20 mouse cellular contexts compared by ENCODE assay signal in the genomic region with DNA sequence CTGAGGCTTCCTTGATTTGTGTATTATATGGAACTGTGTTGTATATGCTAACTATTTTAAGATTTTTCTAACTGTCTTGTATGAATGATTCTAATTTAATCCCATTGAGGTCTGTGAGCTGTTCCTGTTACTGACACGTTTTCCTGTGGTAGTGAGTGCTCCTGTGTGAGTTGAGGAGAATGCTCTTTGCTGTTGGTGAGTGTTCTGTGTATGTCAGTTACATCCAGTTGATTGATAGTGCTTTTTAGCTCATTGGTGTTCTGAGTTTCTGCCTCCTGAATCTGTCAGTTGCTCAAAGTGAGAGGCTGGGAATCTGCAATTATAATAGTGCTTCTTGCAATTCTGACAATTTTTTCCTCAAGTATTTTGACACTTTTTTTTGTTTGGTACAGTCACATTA. TPM values are rescaled to one million over a fixed set of nuclear protein-coding genes. Genes with fewer than 3 reads are reported as not detected.
DNase-seq lines count a peak whose midpoint lies in the region; ATAC-seq and TF ChIP-seq lines count a peak whose summit lies in the region.
"Had no signal": no experiment of that assay in that cellular context is flagged by ENCODE, and none has a peak within 500 bp of the region (broad histone marks: within the 10 kb centered on the region; RNA-seq: fewer than 3 reads in every experiment).

No protein-coding gene starts in this region.

- no peak overlapping the region for H3K4me2 ChIP-seq in forebrain, embryonic 15.5 days (replicated peaks)
- H3K4me2 ChIP-seq in forebrain, embryonic 11.5 days (ENCODE audit: low read depth, low read length, severe bottlenecking), result no peak overlapping the region
- H3K4me2 ChIP-seq in lung, postnatal 0 days (replicated peaks; ENCODE audit: low read depth, low read length), result no peak overlapping the region
- H3K4me2 ChIP-seq: embryonic facial prominence, embryonic 12.5 days had no signal

- intact Hi-C loops in gastrocnemius, adult 2 months (cut with DNase I), result no loop called here

- ATAC-seq in forebrain, embryonic 15.5 days (replicated peaks), result 0 out of 2 replicates have a peak, but pooled peaks have one; percentile 23
- no peak for ATAC-seq in forebrain, embryonic 11.5 days (replicated peaks; ENCODE audit: low FRiP score)
- no peak for ATAC-seq in lung, postnatal 0 days
- ATAC-seq: activated CD4-positive, CD25-positive, alpha-beta regulatory T cell, adult 4 months; CD4-positive, CD25-positive, alpha-beta regulatory T cell, adult 4 months; forebrain, embryonic 16.5 days; Patski had no signal

- H3K27ac ChIP-seq in forebrain, embryonic 15.5 days (replicated peaks), result no peak overlapping the region
- no peak overlapping the region for H3K27ac ChIP-seq in forebrain, embryonic 11.5 days (ENCODE audit: low read depth, low read length)
- 0 out of 2 replicates have a peak overlapping the region, but pooled peaks have one; percentile 20 for H3K27ac ChIP-seq in gastrocnemius, adult 2 months
- no peak overlapping the region for H3K27ac ChIP-seq in lung, postnatal 0 days (ENCODE audit: low read length)
- H3K27ac ChIP-seq: embryonic facial prominence, embryonic 10.5 days; embryonic facial prominence, embryonic 12.5 days had no signal

- no peak for TF ChIP-seq CTCF in gastrocnemius, adult 2 months (IDR thresholded peaks at IDR 0.05)
- TF ChIP-seq CTCF in lung, postnatal 0 days (IDR thresholded peaks at IDR 0.05), result no peak

- no peaks in the 10 kb centered on the region for H3K36me3 ChIP-seq in forebrain, embryonic 15.5 days
- no peaks in the 10 kb centered on the region for H3K36me3 ChIP-seq in forebrain, embryonic 11.5 days (ENCODE audit: control insufficient read depth, insufficient read depth, low read length)
- no peaks in the 10 kb centered on the region for H3K36me3 ChIP-seq in lung, postnatal 0 days (ENCODE audit: insufficient read depth, low read length)
- H3K36me3 ChIP-seq: embryonic facial prominence, embryonic 10.5 days; embryonic facial prominence, embryonic 12.5 days had no signal

- no peaks in the 10 kb centered on the region for H3K27me3 ChIP-seq in forebrain, embryonic 15.5 days
- H3K27me3 ChIP-seq in forebrain, embryonic 11.5 days (ENCODE audit: control insufficient read depth, insufficient read depth, low read length), result no peaks in the 10 kb centered on the region
- H3K27me3 ChIP-seq in lung, postnatal 0 days (replicated peaks; ENCODE audit: insufficient read depth, low read length), result no peaks in the 10 kb centered on the region
- H3K27me3 ChIP-seq: CH12.LX; embryonic facial prominence, embryonic 12.5 days; Patski had no signal

- H3K4me3 ChIP-seq in forebrain, embryonic 15.5 days, result no peak overlapping the region
- H3K4me3 ChIP-seq in forebrain, embryonic 11.5 days (ENCODE audit: low read depth, low read length), result no peak overlapping the region
- H3K4me3 ChIP-seq in gastrocnemius, adult 2 months, result no peak overlapping the region
- H3K4me3 ChIP-seq in lung, postnatal 0 days (ENCODE audit: low read depth, low read length), result no peak overlapping the region
- H3K4me3 ChIP-seq: embryonic facial prominence, embryonic 10.5 days; embryonic facial prominence, embryonic 12.5 days had no signal

- no peak overlapping the region for H3K9ac ChIP-seq in forebrain, embryonic 15.5 days (replicated peaks)
- no peak overlapping the region for H3K9ac ChIP-seq in forebrain, embryonic 11.5 days (ENCODE audit: low read length)
- no peak overlapping the region for H3K9ac ChIP-seq in lung, postnatal 0 days (replicated peaks; ENCODE audit: low read depth)
- H3K9ac ChIP-seq: embryonic facial prominence, embryonic 12.5 days had no signal

- H3K9me3 ChIP-seq in forebrain, embryonic 15.5 days, result no peaks in the 10 kb centered on the region
- no peaks in the 10 kb centered on the region for H3K9me3 ChIP-seq in forebrain, embryonic 11.5 days (ENCODE audit: control insufficient read depth, low read length)
- H3K9me3 ChIP-seq in lung, postnatal 0 days (ENCODE audit: low read length), result no peaks in the 10 kb centered on the region
- H3K9me3 ChIP-seq: embryonic facial prominence, embryonic 10.5 days; embryonic facial prominence, embryonic 12.5 days; G1E had no signal

- no peak for DNase-seq in forebrain, embryonic 11.5 days (ENCODE audit: low spot score)
- DNase-seq in gastrocnemius, adult 2 months, result no peak
- DNase-seq in gastrocnemius, adult 8-10 months (ENCODE audit: low spot score in 2 of 2), result no peak
- peak; percentile 68 for DNase-seq in 416B (ENCODE audit: low read depth)
- peak; percentile 30 for DNase-seq in brain, adult 2 months (ENCODE audit: low read depth, low spot score)
- DNase-seq in lung, postnatal 0 days (ENCODE audit: low spot score), result no peak
- DNase-seq in lung, postnatal 10 days, result no peak
- DNase-seq: adrenal gland, adult 8-10 months; B cell, adult 2 months; cerebellum, adult 11-12 months; cerebellum, adult 9-10 months had no signal

- TF ChIP-seq EP300 in lung, postnatal 0 days (IDR thresholded peaks at IDR 0.05), result no peak

- WGBS in forebrain, embryonic 15.5 days, result 34% methylated on average over 1 of the region's 1 CpGs
- WGBS in forebrain, embryonic 11.5 days, result 56% methylated on average over 1 of the region's 1 CpGs
- WGBS in lung, postnatal 0 days, result 13% methylated on average over 1 of the region's 1 CpGs

- H3K4me1 ChIP-seq in forebrain, embryonic 15.5 days, result peaks cover 35% of the 10 kb centered on the region
- 0 out of 2 replicates have a peak, but pooled peaks cover 2% of the 10 kb centered on the region for H3K4me1 ChIP-seq in forebrain, embryonic 11.5 days (replicated peaks; ENCODE audit: control insufficient read depth, insufficient read depth, low read length)
- peaks cover 7% of the 10 kb centered on the region; the same call in 1 of the 2 replicates for H3K4me1 ChIP-seq in lung, postnatal 0 days (ENCODE audit: insufficient read depth, low read depth, low read length)
- H3K4me1 ChIP-seq: embryonic facial prominence, embryonic 12.5 days had no signal

RNA-seq across cellular contexts. Expression of a gene that starts 15.8 kb away (rescaled TPM):
- polyA plus RNA-seq in forebrain, embryonic 15.5 days (2015; fragmentation: Nextera tagmentation; extraction: Ambion mirVana), result 152 and 153 TPM in 2 replicates
- polyA plus RNA-seq in forebrain, embryonic 11.5 days (2014; fragmentation: Nextera tagmentation; extraction: Ambion mirVana), result 208 and 221 TPM in 2 replicates
- 100 to 1,000 TPM; 151 to 170 TPM for total RNA-seq in gastrocnemius, adult 2 months (2021)
- total RNA-seq in gastrocnemius, adult 8-10 months (2022), result 100 to 1,000 TPM; 145 to 178 (median 153) TPM
- polyA plus RNA-seq in lung, postnatal 0 days (2015; fragmentation: Nextera tagmentation; extraction: Ambion mirVana), result 127 and 144 TPM in 2 replicates

Comparison
In these comparisons a context has a peak if more than half of its experiments do, and no peak if none do; other contexts are left out.
1. DNase-seq: peak in 416B (single experiment) and brain, adult 2 months (single experiment); none in forebrain, embryonic 11.5 days (single experiment), gastrocnemius, adult 2 months (single experiment), gastrocnemius, adult 8-10 months (0 of 2), lung, postnatal 0 days (single experiment) and lung, postnatal 10 days (single experiment).